Mouse (Mus musculus): ENCODE data around the gene Atox1. TPM values are rescaled to one million over a fixed set of nuclear protein-coding genes. Genes with fewer than 3 reads are reported as not detected.

Gene Atox1
- 100 to 1,000 TPM; 224 to 229 TPM for polyA plus RNA-seq (2017; shearing (Covaris generic))

DNA sequence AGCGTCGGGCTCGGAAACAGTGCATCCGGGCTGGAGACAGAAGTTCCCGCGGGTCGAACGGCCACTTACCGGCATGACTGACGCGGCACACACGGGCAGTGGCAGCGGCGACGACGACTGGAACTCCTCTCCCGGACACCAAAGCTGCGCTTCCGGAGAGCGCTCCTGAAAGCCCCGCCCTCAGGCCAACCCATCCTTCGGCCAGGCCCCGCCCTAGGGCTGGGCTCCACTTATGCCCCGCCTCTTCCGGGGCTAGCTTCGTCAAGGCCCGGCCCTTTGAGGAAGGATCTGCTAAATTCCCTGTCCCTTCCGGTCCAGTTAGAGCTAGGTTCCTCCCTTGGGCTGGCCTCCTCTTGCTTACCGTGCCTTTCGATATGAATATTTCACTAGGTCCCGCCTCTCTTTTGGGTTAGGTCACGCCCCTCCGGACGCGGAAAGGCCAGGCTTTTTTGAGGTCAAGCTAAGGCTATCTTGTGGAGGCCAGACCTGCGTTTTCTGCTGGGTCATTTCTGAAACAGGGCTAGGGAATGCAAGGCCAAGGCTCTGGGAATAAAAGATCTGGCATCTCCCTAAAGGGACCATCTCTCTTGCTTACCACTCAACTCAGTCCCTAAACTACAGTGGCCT lies at the start of gene Atox1:
Gene Atox1, minus strand, starts transcription at position 221 of the 627 bp plus-strand sequence.
- peak; percentile 96 for ATAC-seq

DNA sequence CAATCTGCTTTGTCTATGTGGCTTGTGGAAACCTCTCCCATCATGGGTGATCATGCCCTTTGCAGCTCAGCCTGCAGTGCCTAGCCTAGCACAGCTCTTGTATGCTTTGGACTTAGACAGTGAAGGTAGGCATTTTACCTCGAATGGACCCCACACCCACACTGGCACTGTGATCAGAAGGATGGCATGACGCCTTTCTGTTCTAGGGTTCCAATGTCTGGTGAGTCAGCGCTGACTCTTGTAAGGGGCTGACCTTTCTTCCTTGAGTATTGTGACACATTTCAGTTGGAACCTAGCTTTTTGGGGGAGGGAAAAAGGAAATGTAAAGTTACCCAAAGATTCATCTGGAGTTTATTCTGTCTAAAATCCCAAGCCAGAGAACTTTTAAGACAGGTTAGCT lies 44.4 kb upstream of the Atox1 start:
- ATAC-seq, result no peak

- ATAC-seq, result no peak
These were observed 41.8 kb upstream of the Atox1 start for GRCm38 (mm10) chr11:55502886-55503285.

DNA sequence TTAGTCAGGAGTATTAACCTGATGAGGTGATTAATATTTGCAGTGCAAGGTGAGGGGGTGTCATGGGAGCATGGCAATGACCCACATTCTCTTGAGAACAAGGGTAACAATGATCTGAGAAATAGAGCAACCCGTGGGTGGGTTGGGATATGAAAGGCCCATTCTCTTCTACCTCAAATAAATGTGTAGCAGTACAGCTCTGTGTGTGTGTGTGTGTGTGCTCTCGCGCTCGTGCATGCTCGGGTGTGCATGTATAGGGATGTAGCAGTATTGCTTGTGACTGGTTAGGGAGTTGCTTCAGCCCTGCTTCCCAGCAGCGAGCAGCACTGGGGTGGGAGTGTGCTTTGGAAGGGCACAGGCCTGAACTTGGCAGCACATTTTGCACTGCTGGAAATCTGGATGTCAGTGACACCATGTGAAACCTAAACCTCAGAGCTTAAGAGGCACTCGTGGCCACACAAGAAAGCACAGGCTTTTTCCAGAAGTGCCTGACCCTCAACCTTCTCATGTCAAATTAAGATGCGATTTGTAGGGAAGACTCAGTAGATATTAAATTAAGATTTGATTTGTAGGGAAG lies 41.0 kb upstream of the Atox1 start:
- ATAC-seq, result no peak

GRCm38 (mm10) chr11:55497885-55498284 lies 36.8 kb upstream of the Atox1 start:
- ATAC-seq, result no peak

GRCm38 (mm10) chr11:55496158-55496557 lies 35.1 kb upstream of the Atox1 start:
- no peak for ATAC-seq

GRCm38 (mm10) chr11:55485443-55485842 lies 24.4 kb upstream of the Atox1 start:
- ATAC-seq, result no peak

- ATAC-seq, result no peak
These were observed 12.2 kb upstream of the Atox1 start for GRCm38 (mm10) chr11:55473219-55473618.

DNA sequence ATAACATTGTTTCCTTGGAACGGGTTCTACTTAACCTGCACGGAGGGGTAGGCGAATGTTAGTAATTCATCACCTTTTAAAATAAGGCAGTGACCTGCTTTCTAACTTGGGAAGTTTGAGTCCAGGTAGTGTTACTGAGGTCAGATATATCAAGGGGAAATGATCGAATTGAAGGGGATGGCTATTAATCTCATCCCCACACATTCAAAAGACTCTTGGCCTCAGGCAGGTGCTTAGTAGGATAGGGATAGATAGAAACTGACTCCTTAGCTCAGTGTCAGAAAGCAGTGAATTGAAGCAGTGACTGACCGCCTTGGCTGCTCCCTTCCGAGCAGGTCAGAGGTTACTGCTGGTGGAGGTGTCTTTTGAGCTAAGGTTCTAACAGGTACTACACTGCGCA lies 10.4 kb upstream of the Atox1 start:
- no peak for ATAC-seq

GRCm38 (mm10) chr11:55470761-55471160 lies 9.7 kb upstream of the Atox1 start:
- no peak for ATAC-seq

DNA sequence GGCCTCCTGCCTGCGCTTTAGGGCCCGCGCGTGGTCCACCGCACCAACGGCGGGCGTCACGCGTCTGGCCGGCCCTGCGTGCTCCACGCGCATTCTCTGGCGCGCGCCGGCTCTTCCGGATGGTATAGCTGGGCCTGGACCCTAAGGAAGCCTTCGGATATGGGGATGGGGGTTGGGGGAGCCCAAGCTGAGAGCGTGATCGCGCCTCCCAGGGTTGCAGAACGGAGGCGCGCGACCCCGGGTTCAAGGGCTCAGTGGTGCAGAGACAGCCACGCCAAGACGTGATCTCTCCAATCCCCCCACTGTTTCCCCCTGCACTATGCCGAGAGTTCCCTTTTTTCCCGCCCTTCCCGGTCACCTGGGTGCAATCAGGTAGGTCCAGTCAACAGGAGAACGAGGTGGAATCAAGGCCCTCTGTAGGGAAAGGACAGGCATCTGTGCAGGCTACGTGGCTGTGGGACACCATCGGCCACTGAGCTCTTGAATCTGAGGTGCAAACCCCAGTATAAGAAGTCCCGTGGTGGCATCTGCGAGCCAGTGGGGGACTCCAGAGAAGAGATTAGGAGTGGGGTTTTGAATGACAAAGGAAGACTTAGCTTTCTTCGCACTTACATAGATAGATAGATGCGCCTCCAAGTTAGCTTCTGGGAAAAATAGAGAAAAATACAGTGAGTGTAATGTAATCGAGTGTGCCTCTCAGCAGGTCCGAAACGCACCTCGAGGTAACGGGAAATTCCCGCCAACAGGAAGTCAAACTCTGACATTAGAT lies 9.1 kb upstream of the Atox1 start:
- ATAC-seq, result peak; percentile 0

DNA sequence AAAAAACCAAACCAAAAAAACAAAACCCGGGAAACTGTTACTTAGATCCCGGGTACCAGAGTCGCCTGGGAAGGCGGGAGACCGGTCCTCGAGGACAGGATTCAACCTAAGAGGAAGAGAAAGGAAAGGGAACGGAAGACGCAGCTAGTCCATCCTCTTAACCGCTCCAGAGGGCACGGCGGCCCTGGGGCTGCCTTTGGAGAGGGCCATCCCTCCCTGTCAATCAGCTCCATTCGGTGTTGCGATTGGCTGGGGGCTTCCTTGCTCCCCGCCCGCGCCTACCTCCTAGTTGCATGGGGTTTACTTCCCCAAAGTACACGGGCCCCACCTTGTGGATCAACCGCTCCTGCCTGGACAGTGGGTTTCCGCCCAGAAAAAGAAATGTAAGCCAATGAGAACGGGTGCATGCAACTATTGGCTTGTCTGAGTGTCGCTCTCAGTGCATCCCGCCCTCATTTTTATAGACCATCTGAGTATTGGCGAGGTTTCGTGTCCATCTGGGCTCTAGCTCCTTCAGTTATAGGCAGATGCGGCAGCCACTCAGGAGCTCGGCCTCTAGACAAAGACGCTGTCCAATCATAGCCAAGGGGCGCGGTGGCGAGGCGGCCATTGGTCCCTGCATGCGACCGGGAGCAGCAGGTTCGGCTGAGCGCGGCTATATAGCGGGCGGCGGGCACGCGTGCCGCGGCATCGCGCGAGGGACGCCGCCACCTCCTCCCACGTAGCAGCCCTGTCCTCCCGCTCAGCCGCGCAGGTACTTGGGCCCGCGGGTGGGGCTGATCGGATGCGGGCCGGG lies 8.2 kb upstream of the Atox1 start, which contains the start of gene G3bp1:
Gene G3bp1, plus strand, starts transcription at position 638 of the 796 bp plus-strand sequence.
- ATAC-seq, result peak; percentile 91

- ATAC-seq, result no peak
These were observed 7.6 kb upstream of the Atox1 start for GRCm38 (mm10) chr11:55468611-55469047.

DNA sequence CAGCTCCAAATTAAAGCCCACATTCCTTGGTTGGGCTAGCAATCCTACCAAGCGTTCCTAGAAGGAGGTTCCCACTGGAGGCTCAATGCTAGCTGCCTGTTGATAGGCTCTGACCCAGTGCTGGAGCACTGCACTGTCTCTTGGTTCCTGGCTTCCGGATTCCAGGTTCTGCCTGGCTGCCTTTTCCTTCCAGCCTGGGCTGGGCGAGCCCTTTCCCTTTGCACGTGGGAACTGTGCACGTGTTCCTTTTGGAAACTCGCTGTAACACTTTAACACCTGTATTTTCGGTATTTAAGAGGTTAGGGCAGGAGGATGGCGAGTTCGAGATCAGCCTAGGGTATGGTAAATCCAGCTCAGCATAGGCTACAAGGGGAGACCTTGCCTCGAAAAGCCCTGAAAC lies 7.0 kb upstream of the Atox1 start:
- no peak for ATAC-seq

GRCm38 (mm10) chr11:55465177-55465576 lies 4.1 kb upstream of the Atox1 start:
- no peak for ATAC-seq

DNA sequence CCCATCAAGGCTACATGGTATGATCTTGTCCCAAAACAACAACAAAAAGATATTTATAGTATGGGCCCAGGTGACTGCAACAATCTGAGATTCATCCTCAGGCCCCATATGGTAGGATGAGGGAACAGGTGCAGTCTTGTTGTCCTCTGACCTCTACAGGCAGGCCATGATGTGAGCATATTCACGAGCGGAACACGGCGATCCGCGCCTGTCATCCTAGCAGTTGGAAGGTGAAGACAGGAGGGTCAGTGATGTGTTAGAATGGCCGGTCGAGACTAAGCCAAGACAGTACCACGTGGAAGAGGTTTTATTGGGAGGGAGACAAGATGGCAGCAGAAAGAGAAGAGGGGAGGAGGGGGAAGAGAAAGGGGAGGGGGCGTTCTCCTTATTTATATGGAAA lies 3.7 kb upstream of the Atox1 start:
- ATAC-seq, result no peak

DNA sequence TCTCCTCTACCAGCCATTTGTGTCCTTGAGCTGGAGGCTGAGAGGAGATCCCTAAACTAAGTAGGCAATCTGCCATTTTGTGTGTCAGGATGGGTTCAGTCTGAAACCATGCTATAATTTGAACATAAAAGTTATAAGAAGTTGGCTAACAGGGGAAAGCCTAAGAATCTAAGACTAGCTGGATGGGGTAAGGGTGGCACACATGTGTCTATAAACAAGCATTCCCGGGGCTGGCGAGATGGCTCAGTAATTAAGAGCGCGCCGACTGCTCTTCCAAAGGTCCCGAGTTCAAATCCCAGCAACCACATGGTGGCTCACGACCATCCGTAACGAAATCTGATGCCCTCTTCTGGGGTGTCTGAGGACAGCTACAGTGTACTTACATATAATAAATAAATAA lies 1.1 kb upstream of the Atox1 start:
- ATAC-seq, result no peak

- ATAC-seq, result peak; percentile 34
These were observed 450 bp downstream of the Atox1 start for GRCm38 (mm10) chr11:55460559-55461018.

DNA sequence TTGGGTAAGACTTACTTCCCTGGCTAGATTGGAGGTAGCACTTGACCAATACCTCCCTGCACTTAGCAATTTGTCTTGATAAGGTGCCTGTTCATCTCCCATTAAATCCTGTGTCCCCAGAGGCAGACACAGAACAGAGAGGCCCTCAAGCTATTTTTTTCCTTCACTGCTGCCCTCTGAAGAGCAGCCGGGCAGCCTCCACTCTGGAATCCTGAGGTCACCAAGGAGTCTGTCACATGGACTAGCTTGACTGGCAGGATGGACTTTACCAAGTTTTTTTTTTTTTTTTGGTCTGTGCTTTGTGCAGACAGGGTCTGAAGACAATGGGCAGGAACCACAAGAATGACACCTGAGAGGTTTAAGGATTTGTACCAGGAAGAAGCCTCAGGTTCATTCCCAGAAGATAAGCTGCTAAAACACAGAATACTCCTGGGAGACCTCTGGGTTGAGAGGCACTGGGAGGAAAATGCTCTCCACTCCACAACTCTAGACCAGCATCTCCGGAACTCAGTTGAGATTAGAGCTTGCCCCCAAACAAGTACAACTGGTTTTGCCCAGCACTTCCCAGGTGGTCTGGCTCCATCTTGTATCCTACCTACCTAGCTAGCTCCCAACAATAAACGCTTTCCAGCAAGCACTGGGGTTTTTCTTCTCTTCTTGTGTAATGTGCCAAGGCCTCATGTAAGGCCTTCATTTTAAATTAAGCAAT lies 1.0 kb downstream of the Atox1 start:
- no peak for ATAC-seq

- ATAC-seq, result no peak
These were observed 2.5 kb downstream of the Atox1 start for GRCm38 (mm10) chr11:55458501-55458900.

DNA sequence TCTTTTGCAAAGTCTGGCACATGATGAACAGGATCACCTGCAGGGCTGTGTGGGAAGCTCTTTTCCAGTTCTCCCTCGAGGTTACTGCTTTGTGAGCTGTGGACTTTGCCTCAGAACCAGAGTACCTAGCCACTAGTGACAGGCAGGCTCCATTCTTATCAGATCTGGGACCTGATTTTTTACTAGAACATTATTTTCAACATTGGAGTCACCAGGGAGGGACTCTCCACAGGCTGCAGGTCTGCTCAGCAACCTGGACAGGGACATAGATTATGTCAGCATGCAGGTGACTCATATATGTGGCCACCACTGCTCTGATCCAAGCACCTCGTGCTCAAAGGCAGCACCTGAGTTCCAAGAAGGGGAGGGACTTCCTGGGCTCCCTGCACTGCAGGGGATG lies 5.9 kb downstream of the Atox1 start:
- no peak for ATAC-seq

DNA sequence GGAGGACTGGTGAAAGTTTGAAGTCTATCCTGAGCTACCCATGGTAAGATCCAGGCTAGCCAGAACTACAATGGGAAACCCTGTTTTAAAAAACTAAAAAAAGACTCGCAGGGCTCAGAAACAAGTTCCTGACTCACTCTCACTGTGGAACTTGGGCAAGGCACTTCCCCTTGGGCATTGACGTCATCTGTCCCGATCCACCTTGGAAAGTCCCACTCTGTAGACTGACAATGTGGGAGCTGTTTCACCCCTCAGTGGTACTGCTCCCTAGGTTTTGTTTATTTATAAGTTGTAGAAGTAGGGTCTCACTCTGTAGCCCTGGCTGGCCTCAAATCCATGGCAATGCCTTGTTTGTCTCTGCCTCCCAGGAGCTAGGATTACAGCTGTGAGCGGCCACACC lies 7.4 kb downstream of the Atox1 start:
- no peak for ATAC-seq

All from activated CD4-positive, CD25-positive, alpha-beta regulatory T cell, adult 4 months (primary cell).